Mouse (Mus musculus) cortical plate, adult 2 months (tissue): ENCODE data around the gene Hist1h2bh.
"Not testable (repeated sequence)": the region's sequence is repeated elsewhere in the genome, so short reads cannot be mapped to it uniquely, and the experiment has no call there.

Experiments used
- CTCF ChIP-seq: fragments of 200-500 bp; IDR thresholded peaks from 2 replicates; pipeline ENCODE4 v1.5.1; 2011; ENCODE audit warnings: mild to moderate bottlenecking, control low read depth, low read length; ENCODE audit not compliant: insufficient read depth; ENCODE audit errors: extremely low read depth
- POLR2A ChIP-seq: fragments of 200-500 bp; IDR thresholded peaks from 2 replicates; pipeline ENCODE4 v1.6.1; 2011; ENCODE audit warnings: mild to moderate bottlenecking, low read length, control low read depth; ENCODE audit not compliant: insufficient read depth; ENCODE audit errors: extremely low read depth

DNA sequence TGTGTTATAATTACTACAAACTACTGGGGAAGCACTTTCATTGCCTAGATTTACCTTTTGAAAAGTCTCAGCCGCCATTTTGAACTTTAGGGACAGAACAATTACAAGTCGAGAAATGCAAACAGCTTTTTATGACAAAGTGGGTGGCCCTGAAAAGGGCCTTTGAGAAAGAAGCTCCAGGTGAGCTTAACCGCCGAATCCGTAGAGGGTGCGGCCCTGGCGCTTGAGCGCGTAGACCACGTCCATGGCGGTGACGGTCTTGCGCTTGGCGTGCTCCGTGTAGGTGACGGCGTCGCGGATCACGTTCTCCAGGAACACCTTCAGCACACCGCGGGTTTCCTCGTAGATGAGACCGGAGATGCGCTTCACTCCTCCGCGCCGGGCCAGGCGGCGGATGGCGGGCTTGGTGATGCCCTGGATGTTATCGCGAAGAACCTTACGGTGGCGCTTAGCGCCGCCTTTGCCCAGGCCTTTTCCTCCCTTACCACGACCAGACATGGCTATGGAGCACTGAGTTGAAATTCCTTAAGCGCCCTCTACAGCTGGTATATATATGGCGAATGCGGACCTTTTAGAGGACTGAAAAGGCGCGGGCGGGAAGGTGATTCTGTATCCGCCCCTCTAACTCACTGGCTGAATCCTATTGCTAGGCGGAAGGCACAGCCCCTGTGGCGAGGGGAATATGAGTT is 8.1 kb upstream of the Hist1h2bh start, which contains the start of gene Hist1h4f:
- TF ChIP-seq POLR2A: peak; percentile 96
- not testable (repeated sequence) for TF ChIP-seq CTCF
